Mouse (Mus musculus) heart, postnatal 4 days (tissue): ENCODE measurements at regions not wholly inside any gene's neighbourhood (a gene's known extent, or its start where the extent isn't known, plus 50 kb on each side); places are given as distances from the start of the nearest gene placed in this dataset.

Source experiments
- DNase-seq: peaks from one replicate; pipeline ENCODE4 v3.0.0; 2021

DNA sequence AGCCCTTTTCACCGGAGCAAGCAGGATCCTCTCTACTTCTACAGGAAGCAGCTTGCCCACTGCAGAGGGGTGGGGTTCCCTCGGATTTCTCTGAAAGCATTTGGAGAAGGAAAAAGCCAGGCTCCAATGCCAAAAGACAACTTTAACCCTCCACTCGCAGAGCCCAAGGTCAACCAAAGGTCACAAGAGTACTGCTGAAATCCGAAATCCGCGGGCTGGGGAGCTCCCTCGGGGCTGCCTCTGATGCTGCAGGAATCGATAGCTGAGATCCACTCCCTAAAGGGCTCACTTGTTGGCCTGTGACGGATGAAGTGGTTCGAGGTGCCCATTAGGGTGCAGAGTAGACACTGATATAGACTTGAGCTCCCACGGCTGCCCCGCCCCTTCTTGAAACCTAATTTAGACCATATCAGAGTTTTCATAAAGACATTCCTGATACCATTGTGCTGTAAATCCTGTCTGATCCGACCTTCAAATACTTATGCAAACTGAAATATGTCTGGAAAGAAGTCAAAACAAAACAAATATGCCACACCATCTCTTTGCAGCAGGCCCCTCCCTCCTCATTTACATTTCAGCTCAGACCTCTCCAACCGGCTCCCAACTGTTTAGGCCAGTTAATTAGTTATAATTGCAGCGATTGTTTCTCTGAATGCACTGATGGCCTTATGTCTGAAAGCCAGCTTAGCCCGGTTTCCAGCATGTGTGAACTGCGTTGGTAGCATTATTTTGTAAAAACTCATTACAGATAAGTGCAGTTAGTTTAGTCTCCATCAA, 170.8 kb upstream of the Map3k1 start:
- no peak for DNase-seq

DNA sequence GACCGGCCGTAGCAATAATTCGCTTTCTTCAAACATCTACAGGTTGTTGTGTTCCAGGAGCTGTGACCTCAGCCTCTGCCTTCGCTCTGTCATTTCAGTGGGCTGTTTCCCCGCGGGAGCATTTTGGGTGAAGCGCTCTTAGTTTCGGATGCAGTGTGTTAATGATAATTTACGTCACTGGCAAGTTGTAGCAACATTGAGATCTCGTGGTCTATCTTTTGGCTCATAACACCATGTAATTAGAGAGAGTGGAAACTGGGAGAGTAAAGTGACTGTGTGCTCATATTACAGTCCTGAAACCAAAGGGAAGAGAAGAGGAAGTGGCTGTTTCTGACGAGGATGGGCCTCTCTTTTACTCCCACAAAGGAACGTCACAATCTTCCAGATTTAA, 171.4 kb upstream of the Map3k1 start:
- no peak for DNase-seq

DNA sequence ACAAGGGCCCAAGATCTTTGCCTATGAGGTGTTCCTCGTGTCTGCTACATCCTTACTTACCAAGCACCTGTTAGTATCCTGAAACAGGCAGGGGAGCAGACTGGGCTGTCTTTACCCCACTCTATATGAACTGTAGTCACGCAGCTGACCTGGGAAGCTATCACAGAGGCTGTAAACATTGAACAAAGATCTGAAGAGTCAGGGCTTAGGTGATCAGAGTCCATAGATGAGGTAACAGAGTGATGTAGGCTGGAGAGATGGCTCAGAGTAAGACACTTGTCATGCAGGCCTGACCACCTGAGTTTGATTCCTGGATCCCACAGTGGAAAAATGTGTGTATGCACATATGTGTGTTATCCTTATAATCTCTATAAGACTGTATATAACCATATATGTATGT, 172.3 kb upstream of the Map3k1 start:
- DNase-seq, result no peak

- DNase-seq, result no peak
Observed at GRCm38 (mm10) chr13:111982796-111983460, 174.1 kb upstream of the Map3k1 start.

DNA sequence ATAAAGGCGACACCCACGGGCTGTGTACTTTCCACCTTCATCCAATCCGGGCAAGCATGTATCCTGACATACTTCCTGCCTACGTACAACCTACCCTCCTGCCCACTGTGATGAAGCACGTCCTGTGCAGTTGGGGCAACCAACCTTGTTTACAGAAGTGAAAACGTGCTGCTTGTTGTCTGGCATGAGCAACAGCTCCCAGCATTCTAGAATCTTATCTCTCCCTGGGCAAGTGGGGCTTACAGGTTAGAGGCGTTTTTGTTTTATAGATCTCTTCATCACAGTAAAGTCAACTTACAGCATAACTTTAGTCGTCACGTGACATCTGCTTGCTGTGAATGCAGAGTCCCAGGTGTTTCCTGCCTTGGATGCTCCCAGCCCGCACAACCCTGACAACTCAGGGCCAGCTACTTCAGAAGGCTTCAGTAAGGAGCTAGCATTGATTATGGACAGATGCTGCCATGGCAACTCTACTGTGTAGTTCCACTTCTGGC, 175.3 kb upstream of the Map3k1 start:
- no peak for DNase-seq

- no peak for DNase-seq
Observed at GRCm38 (mm10) chr13:111985406-111985805, 176.6 kb upstream of the Map3k1 start.

DNA sequence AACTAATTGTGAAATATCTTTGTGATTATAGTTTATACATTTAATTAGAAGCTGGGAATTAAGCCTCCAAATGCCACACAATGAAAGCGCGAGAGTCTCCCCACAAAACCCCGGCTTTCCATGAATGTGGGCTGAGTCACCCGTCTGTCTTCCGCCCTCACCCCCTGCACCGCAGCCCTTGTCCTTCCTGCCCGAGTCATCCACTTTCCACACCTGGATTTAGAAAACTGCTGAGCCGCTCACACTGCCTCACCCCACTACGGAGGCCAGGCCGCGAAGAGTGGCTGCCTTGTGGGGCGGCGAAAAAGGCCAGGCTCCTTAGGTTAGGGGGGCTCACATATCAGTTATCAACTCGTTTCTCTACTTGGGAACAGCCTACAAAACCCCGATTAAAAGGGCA, 177.9 kb upstream of the Map3k1 start:
- no peak for DNase-seq

DNA sequence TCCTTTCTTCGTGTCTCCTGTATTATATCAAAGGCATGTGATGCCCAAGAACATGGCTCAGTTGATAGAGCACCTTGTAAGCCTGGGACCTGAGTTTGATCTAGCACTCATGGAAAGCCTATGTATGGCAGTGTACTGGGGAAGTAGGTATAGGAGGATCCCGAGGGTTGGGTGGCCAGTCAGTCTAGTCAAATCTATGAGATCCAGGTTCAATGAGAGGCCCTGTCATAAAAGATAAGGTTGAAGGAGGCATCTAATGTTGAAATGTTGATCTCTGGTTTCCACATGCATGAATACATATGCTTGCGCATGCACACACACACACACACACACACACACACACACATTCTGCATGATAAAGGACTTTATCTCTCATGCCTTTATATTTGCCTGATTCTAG, 178.6 kb upstream of the Map3k1 start:
- no peak for DNase-seq

DNA sequence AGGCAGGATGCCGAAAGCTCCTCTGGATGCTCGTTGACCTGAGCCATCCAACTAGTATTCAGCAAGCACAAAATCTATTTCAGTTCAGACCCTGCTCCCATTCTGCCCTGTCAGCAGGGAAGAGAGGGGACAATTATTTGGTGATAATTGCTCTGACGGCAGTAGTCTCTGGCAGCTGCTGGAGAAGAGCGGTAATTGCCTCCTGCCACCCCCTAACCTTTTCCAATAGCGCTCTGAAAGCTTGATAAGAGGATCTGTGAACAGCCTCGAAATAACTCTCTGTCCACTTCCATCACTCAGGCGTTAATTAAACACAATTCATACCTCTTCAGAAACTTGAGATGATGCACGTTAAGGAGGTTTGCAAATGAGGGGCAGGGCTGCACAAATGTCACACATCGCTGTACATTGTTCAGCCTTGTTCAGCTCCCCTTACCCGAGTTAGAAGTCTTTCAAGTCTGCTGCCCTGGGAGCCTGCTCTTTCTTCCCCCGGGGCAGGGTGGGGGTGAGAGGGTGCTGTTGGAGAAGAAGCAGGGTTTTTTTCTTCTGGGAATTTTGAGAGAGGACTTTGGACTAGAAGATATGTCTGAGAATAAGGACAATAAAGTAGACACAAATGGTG, 182.2 kb upstream of the Map3k1 start:
- no peak for DNase-seq

DNA sequence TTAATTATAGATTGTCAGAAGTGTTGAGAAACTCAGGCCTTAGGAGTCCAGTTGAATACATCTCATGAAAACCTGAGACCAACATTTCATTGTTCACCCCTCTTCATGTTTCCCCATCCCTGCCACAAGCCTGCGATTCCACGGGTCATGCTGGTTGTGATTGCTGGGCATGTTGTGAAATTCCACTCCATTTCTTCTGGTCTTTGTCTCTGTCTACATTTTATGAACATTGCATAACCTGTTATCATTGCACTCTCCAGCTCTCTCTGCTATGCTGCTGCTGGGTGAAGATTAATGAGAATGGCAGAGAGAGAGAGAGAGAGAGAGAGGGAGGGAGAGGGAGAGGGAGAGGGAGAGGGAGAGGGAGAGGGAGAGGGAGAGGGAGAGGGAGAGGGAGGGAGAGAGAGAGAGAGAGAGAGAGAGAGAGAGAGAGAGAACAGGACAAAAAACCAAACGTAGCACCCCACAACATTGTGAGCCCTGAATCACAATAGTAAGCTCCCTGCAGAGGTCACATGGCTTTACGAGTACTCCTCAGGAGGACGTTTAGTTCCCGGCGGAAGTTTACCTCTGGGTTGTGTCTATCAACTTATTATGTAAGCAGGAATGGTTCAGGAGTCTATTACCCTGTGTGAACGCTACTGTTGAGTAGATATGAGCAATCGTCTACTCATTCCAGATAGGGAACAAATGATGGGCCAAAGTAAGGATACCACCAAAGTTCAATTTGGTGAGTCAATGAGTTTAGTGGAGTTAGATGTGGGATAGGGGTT, 183.5 kb upstream of the Map3k1 start:
- no peak for DNase-seq

DNA sequence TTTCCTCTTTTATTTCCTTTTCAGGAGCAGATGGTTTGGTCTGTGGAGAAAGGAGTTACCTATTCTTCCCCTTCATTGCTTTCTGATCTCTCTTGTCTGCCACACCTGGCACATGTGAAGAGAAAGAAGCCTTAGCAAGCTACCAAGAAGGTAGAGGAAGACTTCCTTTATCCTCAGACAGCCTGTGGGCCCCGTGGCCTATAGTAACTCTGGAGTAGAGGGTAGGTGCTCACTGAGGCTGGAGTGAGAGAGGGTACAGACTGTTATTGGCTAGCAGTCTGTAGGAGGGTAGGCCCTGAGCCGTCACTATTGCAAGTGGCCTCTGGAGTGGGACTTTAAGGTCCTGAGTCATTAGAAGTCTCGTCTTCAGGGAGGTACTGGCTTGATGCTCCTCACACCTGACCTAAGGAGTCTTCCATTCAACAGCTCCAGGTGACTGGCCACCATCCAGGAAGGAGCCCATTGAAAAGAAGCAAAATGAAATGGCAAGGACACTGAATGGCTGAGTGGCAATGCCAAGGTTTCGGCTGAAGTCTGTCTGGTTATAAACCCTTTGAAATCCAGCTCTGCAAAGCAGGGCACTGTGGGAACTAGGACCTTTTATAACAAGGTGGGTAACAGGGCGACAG, 186.2 kb upstream of the Map3k1 start:
- no peak for DNase-seq

- no peak for DNase-seq
Observed at GRCm38 (mm10) chr13:111995716-111996115, 186.9 kb upstream of the Map3k1 start.

GRCm38 (mm10) chr13:111996910-111997309, 188.1 kb upstream of the Map3k1 start:
- DNase-seq, result peak; percentile 62

- DNase-seq, result no peak
Observed at GRCm38 (mm10) chr13:111997980-111998945, 189.5 kb upstream of the Map3k1 start.

DNA sequence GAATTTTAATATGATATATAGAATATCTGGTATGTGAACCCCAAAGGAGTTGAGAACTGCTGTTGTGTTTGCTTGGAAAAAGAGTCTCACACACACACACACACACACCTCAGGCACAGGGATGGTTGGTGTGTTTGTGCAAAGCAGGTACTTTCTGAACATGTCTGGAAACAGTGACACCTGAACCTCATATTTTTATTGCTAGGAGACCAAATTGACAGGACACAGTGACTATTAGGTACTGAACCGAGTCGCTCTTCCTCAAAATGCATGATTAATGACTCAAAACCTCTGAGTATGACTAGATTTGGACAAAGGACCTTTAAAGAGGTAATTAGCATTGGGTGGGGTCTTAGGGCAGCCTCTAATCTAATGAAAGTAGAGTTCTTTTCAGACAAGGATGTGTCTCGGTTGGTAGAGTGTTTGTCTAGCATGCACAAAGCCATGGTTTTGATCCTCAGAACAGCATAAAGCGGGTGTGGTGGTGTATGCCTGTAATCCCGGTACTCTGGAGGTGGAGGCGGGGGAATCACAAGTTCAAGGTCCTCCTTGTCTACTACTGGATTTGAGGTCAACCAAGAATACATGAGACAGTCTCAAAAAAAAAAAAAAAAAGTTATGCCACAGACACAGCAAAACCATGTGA, 191.0 kb upstream of the Map3k1 start:
- DNase-seq, result no peak

GRCm38 (mm10) chr13:112000293-112000665, 191.5 kb upstream of the Map3k1 start:
- DNase-seq, result no peak

- no peak for DNase-seq
Observed at GRCm38 (mm10) chr13:112000696-112001095, 191.9 kb upstream of the Map3k1 start.

- peak; percentile 48 for DNase-seq
Observed at GRCm38 (mm10) chr13:112001155-112002025, 192.6 kb upstream of the Map3k1 start.

DNA sequence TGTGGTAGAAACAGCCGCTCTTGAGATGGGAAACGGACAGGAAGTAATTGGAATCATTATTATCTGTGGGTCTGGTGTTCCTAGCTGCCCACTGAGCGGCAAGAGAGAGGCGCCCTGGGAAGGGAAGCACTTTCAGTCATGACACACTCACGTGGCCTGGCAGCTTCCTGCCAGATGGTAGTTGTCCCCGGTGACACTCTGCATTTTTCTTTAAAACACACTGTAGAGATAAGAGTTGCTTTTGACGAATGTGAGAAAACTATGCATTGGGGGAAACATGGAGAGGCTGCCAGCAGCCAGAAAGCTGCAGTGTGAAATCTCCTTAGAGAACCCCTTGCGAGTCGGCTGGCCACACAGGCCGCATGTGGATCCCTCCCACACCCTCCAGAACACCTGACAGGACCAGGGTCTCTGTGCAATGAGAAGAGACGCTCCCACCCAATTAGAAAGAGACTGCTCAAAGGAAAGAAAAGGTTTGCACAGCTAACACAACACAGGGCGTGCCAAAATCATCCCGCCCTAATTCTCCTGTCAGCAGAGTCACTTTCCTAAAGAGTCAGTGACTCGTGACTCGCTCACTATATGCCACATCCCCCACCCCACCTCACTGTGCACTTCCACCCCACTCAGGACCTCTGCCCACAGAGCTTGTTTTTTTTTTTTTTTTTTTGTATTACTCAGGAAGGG, 194.0 kb upstream of the Map3k1 start:
- DNase-seq, result peak; percentile 64
